ENCODE assay signal across 22 mouse cellular contexts in genomic region chr7:89064462-89064861, GRCm38 (mm10).
DNase-seq lines count a peak whose midpoint lies in the region; ATAC-seq and TF ChIP-seq lines count a peak whose summit lies in the region.
"Had no signal": no experiment of that assay in that cellular context is flagged by ENCODE, and none has a peak within 500 bp of the region (broad histone marks: within the 10 kb centered on the region; RNA-seq: fewer than 3 reads in every experiment).

No protein-coding gene starts in this region.

- H3K4me3 ChIP-seq in kidney, embryonic 14.5 days (ENCODE audit: low read length): no peak overlapping the region
- H3K4me3 ChIP-seq in kidney, embryonic 15.5 days (replicated peaks): no peak overlapping the region
- H3K4me3 ChIP-seq in kidney, embryonic 16.5 days (ENCODE audit: low read length): no peak overlapping the region
- H3K4me3 ChIP-seq in kidney, postnatal 0 days (replicated peaks; ENCODE audit: low read depth, low read length): no peak overlapping the region

- H3K9ac ChIP-seq in kidney, embryonic 14.5 days (ENCODE audit: low read depth, low read length): no peak overlapping the region
- H3K9ac ChIP-seq in kidney, embryonic 15.5 days: no peak overlapping the region
- no peak overlapping the region for H3K9ac ChIP-seq in kidney, embryonic 16.5 days (replicated peaks; ENCODE audit: low read length)
- H3K9ac ChIP-seq in kidney, postnatal 0 days (ENCODE audit: low read depth, low read length): no peak overlapping the region

- no peaks in the 10 kb centered on the region for H3K36me3 ChIP-seq in kidney, embryonic 14.5 days (ENCODE audit: control insufficient read depth, insufficient read depth, low read length)
- no peaks in the 10 kb centered on the region for H3K36me3 ChIP-seq in kidney, embryonic 15.5 days
- no peaks in the 10 kb centered on the region for H3K36me3 ChIP-seq in kidney, embryonic 16.5 days (ENCODE audit: insufficient read depth, low read length)
- H3K36me3 ChIP-seq in kidney, postnatal 0 days (ENCODE audit: insufficient read depth, low read length): no peaks in the 10 kb centered on the region
- H3K36me3 ChIP-seq: G1E had no signal

- TF ChIP-seq CTCF in kidney, postnatal 0 days (IDR thresholded peaks at IDR 0.05; ENCODE audit: low read depth): no peak

- WGBS in kidney, embryonic 14.5 days: 46% methylated on average over 3 of the region's 3 CpGs
- 39% methylated on average over 3 of the region's 3 CpGs for WGBS in kidney, embryonic 15.5 days
- 54% methylated on average over 3 of the region's 3 CpGs for WGBS in kidney, embryonic 16.5 days
- 45% methylated on average over 3 of the region's 3 CpGs for WGBS in kidney, postnatal 0 days

- no peak for DNase-seq in kidney, postnatal 14 days
- DNase-seq in kidney, adult 11 months: no peak
- no peak for DNase-seq in kidney, adult 8-10 months
- peak; percentile 14 for DNase-seq in kidney, postnatal 0 days (ENCODE audit: low spot score)
- no peak for DNase-seq in kidney, postnatal 10 days
- DNase-seq: adrenal gland, adult 2 months; adrenal gland, adult 8-10 months; adrenal gland, postnatal 10 days; adrenal gland, postnatal 14 days; adrenal gland, postnatal 25 days; adrenal gland, postnatal 36 days; B cell, adult 2 months; cerebellum, adult 11 months; cerebellum, adult 11-12 months had no signal

- no peaks in the 10 kb centered on the region for H3K9me3 ChIP-seq in kidney, embryonic 14.5 days (ENCODE audit: control insufficient read depth, low read length)
- H3K9me3 ChIP-seq in kidney, embryonic 15.5 days (replicated peaks): no peaks in the 10 kb centered on the region
- no peaks in the 10 kb centered on the region for H3K9me3 ChIP-seq in kidney, embryonic 16.5 days (ENCODE audit: low read length)
- no peaks in the 10 kb centered on the region for H3K9me3 ChIP-seq in kidney, postnatal 0 days (replicated peaks; ENCODE audit: low read length)
- H3K9me3 ChIP-seq: G1E had no signal

- H3K27me3 ChIP-seq in kidney, embryonic 14.5 days (ENCODE audit: control insufficient read depth, insufficient read depth, low read length): no peaks in the 10 kb centered on the region
- no peaks in the 10 kb centered on the region for H3K27me3 ChIP-seq in kidney, embryonic 15.5 days
- no peaks in the 10 kb centered on the region for H3K27me3 ChIP-seq in kidney, embryonic 16.5 days (ENCODE audit: insufficient read depth, low read length)
- H3K27me3 ChIP-seq in kidney, postnatal 0 days (ENCODE audit: insufficient read depth, low read length): no peaks in the 10 kb centered on the region
- H3K27me3 ChIP-seq: CH12.LX had no signal

- 0 out of 2 replicates have a peak, but pooled peaks cover 6% of the 10 kb centered on the region for H3K4me1 ChIP-seq in kidney, embryonic 14.5 days (ENCODE audit: control insufficient read depth, insufficient read depth, low read length)
- H3K4me1 ChIP-seq in kidney, embryonic 15.5 days: peaks cover 7% of the 10 kb centered on the region; the same call in 1 of the 2 replicates
- no peaks in the 10 kb centered on the region for H3K4me1 ChIP-seq in kidney, embryonic 16.5 days (ENCODE audit: insufficient read depth, low read length)
- H3K4me1 ChIP-seq in kidney, postnatal 0 days (replicated peaks; ENCODE audit: insufficient read depth, low read length): peaks cover 3% of the 10 kb centered on the region; the same call in 1 of the 2 replicates

- H3K27ac ChIP-seq in kidney, embryonic 14.5 days (ENCODE audit: low read depth, low read length): no peak overlapping the region
- H3K27ac ChIP-seq in kidney, embryonic 15.5 days: no peak overlapping the region
- H3K27ac ChIP-seq in kidney, embryonic 16.5 days (ENCODE audit: low read length): no peak overlapping the region
- H3K27ac ChIP-seq in kidney, postnatal 0 days: no peak overlapping the region

- H3K4me2 ChIP-seq in kidney, embryonic 14.5 days (replicated peaks; ENCODE audit: low read depth, low read length): no peak overlapping the region
- H3K4me2 ChIP-seq in kidney, embryonic 15.5 days: no peak overlapping the region
- H3K4me2 ChIP-seq in kidney, embryonic 16.5 days (replicated peaks; ENCODE audit: low read depth, low read length): no peak overlapping the region
- H3K4me2 ChIP-seq in kidney, postnatal 0 days (ENCODE audit: low read length): no peak overlapping the region

- ATAC-seq in kidney, embryonic 14.5 days (ENCODE audit: low FRiP score, low TSS enrichment): peak; percentile 63; the same call in 1 of the 2 replicates
- ATAC-seq in kidney, embryonic 15.5 days (replicated peaks; ENCODE audit: low FRiP score): peak; percentile 68
- ATAC-seq in kidney, embryonic 16.5 days (ENCODE audit: low FRiP score, low TSS enrichment): peak; percentile 54; the same call in 1 of the 2 replicates
- no peak for ATAC-seq in kidney, postnatal 0 days (replicated peaks; ENCODE audit: low FRiP score, low read depth)
- ATAC-seq: activated CD4-positive, CD25-positive, alpha-beta regulatory T cell, adult 4 months; CD4-positive, CD25-positive, alpha-beta regulatory T cell, adult 4 months; Patski had no signal
